Comparison of ENCODE assay signal across 8 mouse cellular contexts in the genomic region with DNA sequence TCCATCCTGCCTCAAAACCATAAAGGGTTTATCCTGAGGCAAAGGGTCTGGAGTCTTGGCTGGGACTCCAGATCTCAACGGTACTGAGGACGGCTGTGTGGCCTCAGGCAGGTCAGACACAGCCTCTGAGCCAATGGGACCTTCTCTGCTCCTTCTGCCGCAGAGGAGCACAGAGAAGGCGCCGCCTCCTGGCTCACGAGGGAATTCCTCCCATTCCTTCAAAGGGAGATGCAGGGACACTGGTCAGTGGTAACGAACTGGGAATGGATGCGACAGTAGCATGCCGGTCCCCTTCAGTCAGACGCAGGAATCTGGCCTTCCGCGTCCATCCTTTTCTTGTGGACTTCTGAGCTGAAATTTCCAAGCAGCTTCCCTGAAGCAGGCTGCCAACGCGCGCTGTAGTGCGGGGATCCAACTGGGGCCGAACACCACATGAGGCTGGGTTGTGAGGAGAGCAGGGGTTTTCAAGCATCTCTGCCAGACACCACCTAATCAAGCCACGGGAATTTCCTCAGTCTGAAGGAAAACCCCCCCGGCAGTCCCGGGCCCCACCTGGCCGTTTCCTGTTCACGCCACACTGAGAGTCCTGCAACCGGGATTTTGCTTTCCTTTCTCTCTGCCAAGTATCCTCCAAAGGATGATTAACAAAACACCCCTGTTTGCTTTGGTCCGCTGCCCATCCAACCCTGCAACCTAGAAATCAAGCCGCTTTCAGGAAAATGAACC. TPM values are rescaled to one million over a fixed set of nuclear protein-coding genes. Genes with fewer than 3 reads are reported as not detected.
DNase-seq lines count a peak whose midpoint lies in the region; ATAC-seq and TF ChIP-seq lines count a peak whose summit lies in the region.

No protein-coding gene starts in this region.

- 1% methylated on average over 25 of the region's 25 CpGs for WGBS in cerebellum, adult 2 months
- WGBS in intestine, postnatal 0 days, result 25% methylated on average over 25 of the region's 25 CpGs
- 6% methylated on average over 25 of the region's 25 CpGs for WGBS in lung, embryonic 15.5 days
- WGBS in stomach, embryonic 16.5 days, result 17% methylated on average over 25 of the region's 25 CpGs

- no peak for ATAC-seq in intestine, postnatal 0 days
- no peak for ATAC-seq in lung, embryonic 15.5 days (ENCODE audit: borderline replicate concordance, extremely low read depth, low FRiP score, low TSS enrichment)
- 0 out of 2 replicates have a peak, but pooled peaks have one; percentile 29 for ATAC-seq in stomach, embryonic 16.5 days (ENCODE audit: insufficient read depth, low FRiP score)

- H3K9me3 ChIP-seq in intestine, postnatal 0 days (ENCODE audit: control insufficient read depth), result no peaks in the 10 kb centered on the region
- H3K9me3 ChIP-seq in lung, embryonic 15.5 days, result no peaks in the 10 kb centered on the region
- H3K9me3 ChIP-seq in stomach, embryonic 16.5 days (replicated peaks; ENCODE audit: control insufficient read depth, low read length), result peaks cover 9% of the 10 kb centered on the region

- no peaks in the 10 kb centered on the region for H3K27me3 ChIP-seq in cerebellum, adult 2 months (ENCODE audit: control insufficient read depth, insufficient read depth, low read length)
- H3K27me3 ChIP-seq in intestine, postnatal 0 days (replicated peaks; ENCODE audit: control insufficient read depth, insufficient read depth, low read length), result no peaks in the 10 kb centered on the region
- H3K27me3 ChIP-seq in lung, embryonic 15.5 days, result peaks cover 12% of the 10 kb centered on the region; the same call in 1 of the 2 replicates
- H3K27me3 ChIP-seq in stomach, embryonic 16.5 days (ENCODE audit: control insufficient read depth, insufficient read depth, low read length), result peaks cover 8% of the 10 kb centered on the region; the same call in 1 of the 2 replicates

- 0 out of 2 replicates have a peak overlapping the region, but pooled peaks have one; percentile 6 for H3K4me2 ChIP-seq in intestine, postnatal 0 days (replicated peaks; ENCODE audit: low read depth)
- H3K4me2 ChIP-seq in lung, embryonic 15.5 days, result peak overlapping the region; percentile 53
- peak overlapping the region; percentile 20; the same call in 1 of the 2 replicates for H3K4me2 ChIP-seq in stomach, embryonic 16.5 days (ENCODE audit: low read depth, low read length)

- peak overlapping the region; percentile 14; the same call in 1 of the 2 replicates for H3K4me3 ChIP-seq in layer of hippocampus, adult 2 months
- peak overlapping the region; percentile 47 for H3K4me3 ChIP-seq in cerebellum, adult 2 months (replicated peaks; ENCODE audit: insufficient read depth, low read depth, low read length)
- H3K4me3 ChIP-seq in intestine, postnatal 0 days (ENCODE audit: low read depth, low read length), result no peak overlapping the region
- H3K4me3 ChIP-seq in lung, embryonic 15.5 days, result peak overlapping the region; percentile 20
- H3K4me3 ChIP-seq in stomach, embryonic 16.5 days (replicated peaks; ENCODE audit: low read length), result no peak overlapping the region

- H3K36me3 ChIP-seq in intestine, postnatal 0 days (ENCODE audit: control insufficient read depth, insufficient read depth), result no peaks in the 10 kb centered on the region
- no peaks in the 10 kb centered on the region for H3K36me3 ChIP-seq in lung, embryonic 15.5 days
- no peaks in the 10 kb centered on the region for H3K36me3 ChIP-seq in stomach, embryonic 16.5 days (ENCODE audit: control insufficient read depth, insufficient read depth, low read length)

- no peak overlapping the region for H3K9ac ChIP-seq in intestine, postnatal 0 days (ENCODE audit: low read depth, low read length)
- no peak overlapping the region; the same call in 1 of the 2 replicates for H3K9ac ChIP-seq in lung, embryonic 15.5 days
- H3K9ac ChIP-seq in stomach, embryonic 16.5 days (ENCODE audit: low read length), result 0 out of 2 replicates have a peak overlapping the region, but pooled peaks have one; percentile 1

- TF ChIP-seq CTCF in layer of hippocampus, adult 2 months (conservative IDR thresholded peaks at IDR 0.05), result peak; percentile 80
- peak; percentile 81 for TF ChIP-seq CTCF in cerebellum, adult 2 months (IDR thresholded peaks at IDR 0.05; ENCODE audit: borderline replicate concordance, insufficient read depth, low read depth, low read length)
- TF ChIP-seq CTCF in intestine, postnatal 0 days (IDR thresholded peaks at IDR 0.05; ENCODE audit: low read depth), result peak; percentile 80

- peak; percentile 30; the same call in 1 of the 2 replicates for TF ChIP-seq POLR2A in cerebellum, adult 2 months (IDR thresholded peaks at IDR 0.05; ENCODE audit: borderline replicate concordance, insufficient read depth, low read length)

- no peaks in the 10 kb centered on the region for H3K4me1 ChIP-seq in cerebellum, adult 2 months (ENCODE audit: control insufficient read depth, insufficient read depth, low read length)
- 0 out of 2 replicates have a peak, but pooled peaks cover 4% of the 10 kb centered on the region for H3K4me1 ChIP-seq in intestine, postnatal 0 days (replicated peaks; ENCODE audit: control insufficient read depth, insufficient read depth, low read length)
- H3K4me1 ChIP-seq in lung, embryonic 15.5 days, result peaks cover 14% of the 10 kb centered on the region
- no peaks in the 10 kb centered on the region for H3K4me1 ChIP-seq in stomach, embryonic 16.5 days (ENCODE audit: control insufficient read depth, insufficient read depth, low read length)

- no peak for DNase-seq in layer of hippocampus, adult 2 months (ENCODE audit: low spot score in 2 of 2)
- DNase-seq in layer of hippocampus, adult 9-11 months, result no peak
- peak; percentile 75 to 78 for DNase-seq in cerebellum, adult 2 months
- peak; percentile 98 for DNase-seq in heart, adult 11 months
- DNase-seq in spleen, adult 12 weeks (ENCODE audit: low spot score), result no peak

- no peak overlapping the region for H3K27ac ChIP-seq in layer of hippocampus, adult 2 months
- H3K27ac ChIP-seq in cerebellum, adult 2 months (ENCODE audit: insufficient read depth, low read length), result 0 out of 2 replicates have a peak overlapping the region, but pooled peaks have one; percentile 5
- H3K27ac ChIP-seq in intestine, postnatal 0 days (ENCODE audit: low read depth, low read length), result no peak overlapping the region
- no peak overlapping the region; the same call in 1 of the 2 replicates for H3K27ac ChIP-seq in lung, embryonic 15.5 days
- no peak overlapping the region for H3K27ac ChIP-seq in stomach, embryonic 16.5 days (ENCODE audit: low read length)

RNA-seq across cellular contexts. Expression of gene Uggt1, which starts 10.3 kb away (rescaled TPM):
- 10 to 100 TPM; 37.1 to 39.0 TPM for total RNA-seq in layer of hippocampus, adult 2 months (2021)
- polyA plus RNA-seq in cerebellum, adult 2 months (2012; rRNA removed), result 23.6 and 25.7 TPM in 2 replicates
- 21.8 and 22.8 TPM in 2 replicates for polyA plus RNA-seq in intestine, postnatal 0 days (2015; fragmentation: Nextera tagmentation; extraction: Ambion mirVana)
- 52.6 and 57.2 TPM in 2 replicates for polyA plus RNA-seq in lung, embryonic 15.5 days (2015; fragmentation: Nextera tagmentation; extraction: Ambion mirVana)
- 55.0 and 59.0 TPM in 2 replicates for polyA plus RNA-seq in stomach, embryonic 16.5 days (2015; fragmentation: Nextera tagmentation; extraction: Ambion mirVana)

RNA-seq across cellular contexts. Expression of gene Neurl3, which starts 19.7 kb away (rescaled TPM):
- total RNA-seq in layer of hippocampus, adult 2 months (2021), result under 1 TPM; 0.44 to 0.92 TPM
- 0.93 and 1.0 TPM in 2 replicates for polyA plus RNA-seq in cerebellum, adult 2 months (2012; rRNA removed)
- 15.6 and 15.8 TPM in 2 replicates for polyA plus RNA-seq in intestine, postnatal 0 days (2015; fragmentation: Nextera tagmentation; extraction: Ambion mirVana)
- polyA plus RNA-seq in lung, embryonic 15.5 days (2015; fragmentation: Nextera tagmentation; extraction: Ambion mirVana), result 8.0 and 8.3 TPM in 2 replicates
- polyA plus RNA-seq in stomach, embryonic 16.5 days (2015; fragmentation: Nextera tagmentation; extraction: Ambion mirVana), result 19.6 and 21.4 TPM in 2 replicates

RNA-seq across cellular contexts. Expression of gene Arid5a, which starts 52.7 kb away (rescaled TPM):
- 10 to 100 TPM; 15.1 to 15.4 TPM for total RNA-seq in layer of hippocampus, adult 2 months (2021)
- 9.9 and 10.7 TPM in 2 replicates for polyA plus RNA-seq in cerebellum, adult 2 months (2012; rRNA removed)
- polyA plus RNA-seq in intestine, postnatal 0 days (2015; fragmentation: Nextera tagmentation; extraction: Ambion mirVana), result 3.6 and 3.7 TPM in 2 replicates
- polyA plus RNA-seq in lung, embryonic 15.5 days (2015; fragmentation: Nextera tagmentation; extraction: Ambion mirVana), result 8.0 and 8.9 TPM in 2 replicates
- 4.8 and 4.9 TPM in 2 replicates for polyA plus RNA-seq in stomach, embryonic 16.5 days (2015; fragmentation: Nextera tagmentation; extraction: Ambion mirVana)

Comparison
In these comparisons a context has a peak if more than half of its experiments do, and no peak if none do; other contexts are left out.
1. DNase-seq: peak in cerebellum, adult 2 months (2 of 2) and heart, adult 11 months (single experiment); none in layer of hippocampus, adult 2 months (0 of 2), layer of hippocampus, adult 9-11 months (single experiment) and spleen, adult 12 weeks (single experiment).
2. H3K4me3 ChIP-seq: peak in layer of hippocampus, adult 2 months (single experiment), cerebellum, adult 2 months (single experiment) and lung, embryonic 15.5 days (single experiment); none in intestine, postnatal 0 days (single experiment) and stomach, embryonic 16.5 days (single experiment).
3. Peak in every context shown above with its lines, with median percentiles within 50 percentile points of each other: CTCF ChIP-seq and H3K4me2 ChIP-seq.